Mouse (Mus musculus) intestine, postnatal 0 days (tissue): ENCODE measurements around the gene Gsg1. TPM values are rescaled to one million over a fixed set of nuclear protein-coding genes. Genes with fewer than 3 reads are reported as not detected.

ENCODE experiments used
- ATAC-seq: fragments of 200-750 bp; cut with Nextera tagmentation; 2 replicates; pipeline ENCODE4 v1.8.0; 2017; ENCODE audit warnings: mild to moderate bottlenecking, moderate TSS enrichment, moderate library complexity
- H3K27ac ChIP-seq: fragments of 300-500 bp; sonication (generic); 2 replicates; pipeline ENCODE4 v1.5.1; 2014; ENCODE audit warnings: mild to moderate bottlenecking, low read depth, low read length, moderate library complexity
- H3K27me3 ChIP-seq: fragments of 300-500 bp; sonication (generic); replicated peaks from 2 replicates; pipeline ENCODE4 v1.6.1; 2014; ENCODE audit warnings: low read length, mixed read lengths; ENCODE audit not compliant: control insufficient read depth, insufficient read depth
- H3K36me3 ChIP-seq: fragments of 300-500 bp; sonication (generic); 2 replicates; pipeline ENCODE4 v1.6.1; 2014; ENCODE audit warnings: mild to moderate bottlenecking, moderate library complexity; ENCODE audit not compliant: control insufficient read depth, insufficient read depth
- H3K4me1 ChIP-seq: fragments of 300-500 bp; sonication (generic); replicated peaks from 2 replicates; pipeline ENCODE4 v1.6.1; 2014; ENCODE audit warnings: antibody characterized with exemption, low read length, mixed read lengths; ENCODE audit not compliant: control insufficient read depth, insufficient read depth
- H3K4me2 ChIP-seq: fragments of 300-500 bp; sonication (generic); replicated peaks from 2 replicates; pipeline ENCODE4 v1.6.1; 2014; ENCODE audit warnings: low read depth, mild to moderate bottlenecking, moderate library complexity
- H3K4me3 ChIP-seq: fragments of 300-500 bp; sonication (generic); 2 replicates; pipeline ENCODE4 v1.5.1; 2014; ENCODE audit warnings: low read depth, low read length
- H3K9ac ChIP-seq: fragments of 300-500 bp; sonication (generic); 2 replicates; pipeline ENCODE4 v1.6.1; 2014; ENCODE audit warnings: mild to moderate bottlenecking, low read depth, low read length
- H3K9me3 ChIP-seq: fragments of 300-500 bp; sonication (generic); 2 replicates; pipeline ENCODE4 v1.6.1; 2016; ENCODE audit warnings: mixed run types; ENCODE audit not compliant: control insufficient read depth
- CTCF ChIP-seq: sonication (generic); IDR thresholded peaks from 2 replicates; pipeline ENCODE4 v1.5.1; 2016; ENCODE audit warnings: low read depth, mild to moderate bottlenecking, control low read depth, antibody characterized with exemption, moderate library complexity
- WGBS: fragments of 180-500 bp; shearing (Covaris S2); extraction: QIAGEN DNeasy Blood & Tissue Kit; methylation state at CpG from one replicate; pipeline ENCODE4 v1.1.7; 2014; 5-methylcytosine and 5-hydroxymethylcytosine counted together
- polyA plus RNA-seq: library from polyadenylated mRNA; unstranded; fragments of >200 nt; fragmentation: Nextera tagmentation; extraction: Ambion mirVana; gene quantifications from 2 replicates; pipeline ENCODE4 v1.2.1, GENCODE M21; 2015

Gsg1 gene
- polyA plus RNA-seq, 1 experiment from 2014 or later: 0.73 TPM

GRCm38 (mm10) chr6:135205802-135206201 lies 48.3 kb downstream of the Gsg1 start:
- 62% methylated on average over 4 of the region's 4 CpGs for WGBS
- Histone ChIP-seq H3K4me3 (no peak overlapping the region), H3K27me3 (no peaks in the 10 kb centered on the region), H3K4me2 (no peak overlapping the region), H3K9ac (no peak overlapping the region), H3K27ac (no peak overlapping the region), H3K9me3 (no peaks in the 10 kb centered on the region), H3K4me1 (no peaks in the 10 kb centered on the region), H3K36me3 (0 out of 2 replicates have a peak, but pooled peaks cover 6% of the 10 kb centered on the region)
- TF ChIP-seq CTCF: no peak
- ATAC-seq: no peak

GRCm38 (mm10) chr6:135204869-135205268 lies 49.3 kb downstream of the Gsg1 start:
- 0 out of 2 replicates have a peak, but pooled peaks cover 4% of the 10 kb centered on the region for H3K36me3 ChIP-seq
- no peak overlapping the region for H3K27ac ChIP-seq
- no peak overlapping the region for H3K4me2 ChIP-seq
- no peaks in the 10 kb centered on the region for H3K4me1 ChIP-seq
- H3K4me3 ChIP-seq: no peak overlapping the region
- 64% methylated on average over 4 of the region's 4 CpGs for WGBS
- H3K27me3 ChIP-seq: no peaks in the 10 kb centered on the region
- no peak overlapping the region for H3K9ac ChIP-seq
- no peaks in the 10 kb centered on the region for H3K9me3 ChIP-seq
- TF ChIP-seq CTCF: no peak
- no peak for ATAC-seq

DNA sequence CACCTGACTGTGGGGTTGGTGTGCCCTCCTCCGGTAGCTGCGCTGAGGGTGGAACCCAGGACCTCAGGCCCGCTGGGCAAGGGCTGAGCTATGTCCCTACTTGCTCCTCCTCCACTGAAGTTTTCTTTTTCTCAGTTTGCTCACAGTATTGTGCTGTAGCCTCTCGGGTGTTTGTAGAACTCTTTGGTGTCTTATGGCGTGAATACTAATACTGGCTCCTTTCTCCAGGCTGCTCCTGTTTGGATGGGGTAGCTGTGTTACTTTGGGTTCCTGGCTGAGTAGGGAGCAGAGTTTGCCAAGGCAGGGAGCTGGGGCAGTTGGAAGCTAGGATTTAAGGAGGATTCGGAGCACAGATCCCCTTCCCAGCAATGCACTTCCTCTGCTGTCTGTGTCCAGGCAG lies 50.4 kb downstream of the Gsg1 start:
- Histone ChIP-seq H3K9me3 (no peaks in the 10 kb centered on the region), H3K27me3 (no peaks in the 10 kb centered on the region), H3K4me1 (no peaks in the 10 kb centered on the region), H3K4me3 (no peak overlapping the region), H3K27ac (no peak overlapping the region), H3K4me2 (no peak overlapping the region), H3K9ac (no peak overlapping the region), H3K36me3 (no peaks in the 10 kb centered on the region)
- 75% methylated on average over 6 of the region's 6 CpGs for WGBS
- no peak for TF ChIP-seq CTCF
- no peak for ATAC-seq

DNA sequence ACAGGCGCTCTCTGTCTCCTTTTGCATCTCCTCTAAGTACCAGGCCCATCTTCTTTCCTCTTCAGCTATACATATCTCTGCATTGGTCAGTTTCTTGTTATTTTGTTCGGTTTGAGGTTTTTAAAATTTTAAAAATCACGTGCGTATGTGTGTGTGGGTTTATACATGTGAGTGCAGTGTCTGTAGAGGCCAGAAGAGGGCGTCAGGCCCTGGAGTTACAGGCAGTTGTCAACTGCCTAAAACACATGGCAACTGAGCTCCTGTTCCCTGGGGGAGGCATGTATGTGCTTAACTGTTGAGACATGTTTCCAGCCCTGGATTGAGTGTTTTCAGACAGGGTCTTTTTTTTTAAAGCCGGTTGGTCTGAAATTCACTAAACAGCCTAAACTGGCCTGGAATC lies 51.5 kb downstream of the Gsg1 start:
- Histone ChIP-seq H3K4me3 (no peak overlapping the region), H3K27ac (no peak overlapping the region), H3K9me3 (no peaks in the 10 kb centered on the region), H3K27me3 (no peaks in the 10 kb centered on the region), H3K4me2 (no peak overlapping the region), H3K36me3 (no peaks in the 10 kb centered on the region), H3K9ac (no peak overlapping the region), H3K4me1 (no peaks in the 10 kb centered on the region)
- no peak for ATAC-seq
- peak; percentile 26; the same call in 1 of the 2 replicates for TF ChIP-seq CTCF
- WGBS: 91% methylated on average over 6 of the region's 6 CpGs

DNA sequence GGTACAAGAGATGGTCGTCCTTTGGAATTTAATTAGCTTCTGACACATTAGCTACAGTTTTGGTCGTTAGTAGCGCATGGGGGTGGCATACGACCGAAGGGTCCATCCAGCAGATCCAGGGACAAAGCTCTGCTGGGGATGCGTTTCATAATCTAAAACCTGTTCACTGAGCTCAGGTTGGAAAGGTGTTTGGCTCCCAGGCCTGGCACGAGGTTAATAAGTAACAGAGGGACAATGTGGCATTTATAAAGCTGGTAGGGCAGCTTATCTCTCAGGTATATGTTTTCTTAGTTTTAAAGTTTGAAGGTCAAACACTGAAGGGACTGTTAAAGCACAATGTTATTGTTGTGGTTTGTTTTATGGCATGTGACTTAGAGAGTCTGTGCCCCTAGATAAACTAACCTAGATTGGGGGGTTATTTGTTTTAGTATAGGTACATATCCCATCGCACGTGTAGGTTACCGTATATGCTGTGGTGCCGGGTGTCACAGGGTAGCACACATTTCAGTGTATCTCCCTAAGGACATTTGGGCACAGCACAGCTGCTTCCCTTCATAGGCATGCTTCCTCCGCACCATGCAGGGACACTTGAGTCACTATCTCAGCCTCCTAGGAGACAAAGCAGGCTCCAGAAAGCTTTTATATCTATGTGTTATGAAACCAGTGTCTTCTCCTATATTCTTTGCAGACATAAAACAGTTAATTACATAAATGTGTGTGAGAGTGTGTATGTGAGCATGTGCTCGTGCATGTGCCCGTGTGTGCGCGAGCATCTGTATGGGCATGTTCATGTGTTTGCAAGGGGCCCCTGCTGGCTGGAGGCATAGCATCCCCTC lies 53.8 kb downstream of the Gsg1 start:
- H3K4me2 ChIP-seq: peak overlapping the region; percentile 92
- no peak overlapping the region for H3K9ac ChIP-seq
- 39% methylated on average over 16 of the region's 16 CpGs for WGBS
- H3K4me1 ChIP-seq: no peaks in the 10 kb centered on the region
- ATAC-seq: peak; percentile 86
- peak overlapping the region; percentile 73 for H3K27ac ChIP-seq
- TF ChIP-seq CTCF: no peak
- no peaks in the 10 kb centered on the region for H3K9me3 ChIP-seq
- H3K27me3 ChIP-seq: no peaks in the 10 kb centered on the region
- H3K4me3 ChIP-seq: no peak overlapping the region
- no peaks in the 10 kb centered on the region for H3K36me3 ChIP-seq

DNA sequence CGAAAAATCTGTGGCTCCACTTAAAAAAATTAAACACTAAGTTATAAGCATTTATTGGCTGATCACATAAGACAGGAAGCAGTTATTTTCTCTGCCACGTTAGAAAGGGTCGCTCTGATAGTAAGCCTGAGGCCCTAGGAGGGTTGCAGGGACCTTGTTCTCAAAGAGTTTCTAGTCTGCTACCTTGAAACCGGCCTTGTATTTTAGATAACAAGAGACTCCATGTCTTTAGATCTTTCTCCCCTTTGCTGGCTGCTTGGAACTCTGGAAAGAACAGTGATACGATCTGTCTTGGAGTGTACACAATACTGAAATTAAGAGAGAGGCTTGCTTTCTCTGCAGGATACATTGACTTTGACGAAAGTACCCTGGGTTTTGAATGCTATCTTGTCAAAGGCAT lies 55.4 kb downstream of the Gsg1 start:
- Histone ChIP-seq H3K4me3 (peak overlapping the region; percentile 92), H3K27me3 (no peaks in the 10 kb centered on the region), H3K9me3 (no peaks in the 10 kb centered on the region), H3K36me3 (no peaks in the 10 kb centered on the region), H3K27ac (no peak overlapping the region), H3K9ac (no peak overlapping the region), H3K4me1 (no peaks in the 10 kb centered on the region), H3K4me2 (peak overlapping the region; percentile 92)
- no peak for TF ChIP-seq CTCF
- whole genome bisulfite sequencing: 26% methylated on average over 6 of the region's 6 CpGs
- ATAC-seq: no peak
